ENCODE assay signal across 27 mouse cellular contexts in genomic region chr14:115410881-115411280, GRCm38 (mm10).
DNase-seq lines count a peak whose midpoint lies in the region; ATAC-seq and TF ChIP-seq lines count a peak whose summit lies in the region.
"Had no signal": no experiment of that assay in that cellular context is flagged by ENCODE, and none has a peak within 500 bp of the region (broad histone marks: within the 10 kb centered on the region; RNA-seq: fewer than 3 reads in every experiment).

No protein-coding gene starts in this region.

- no peak overlapping the region for H3K27ac ChIP-seq in kidney, embryonic 15.5 days
- H3K27ac ChIP-seq in cerebellum, adult 2 months (ENCODE audit: insufficient read depth, low read length), result no peak overlapping the region
- H3K27ac ChIP-seq: embryonic facial prominence, embryonic 10.5 days; embryonic facial prominence, embryonic 13.5 days; forebrain, embryonic 12.5 days; heart, adult 2 months; hindbrain, embryonic 12.5 days; hindbrain, embryonic 15.5 days had no signal

- H3K36me3 ChIP-seq in kidney, embryonic 15.5 days, result no peaks in the 10 kb centered on the region
- H3K36me3 ChIP-seq: embryonic facial prominence, embryonic 10.5 days; embryonic facial prominence, embryonic 13.5 days; forebrain, embryonic 12.5 days; G1E; hindbrain, embryonic 12.5 days; hindbrain, embryonic 15.5 days had no signal

- ATAC-seq in kidney, embryonic 15.5 days (replicated peaks; ENCODE audit: low FRiP score), result no peak
- ATAC-seq in CD4-positive, CD25-positive, alpha-beta regulatory T cell, adult 4 months, result no peak
- ATAC-seq: forebrain, embryonic 16.5 days; Patski had no signal

- no peak for TF ChIP-seq POLR2A in cerebellum, adult 2 months (IDR thresholded peaks at IDR 0.05; ENCODE audit: borderline replicate concordance, insufficient read depth, low read length)

- TF ChIP-seq CTCF in cerebellum, adult 2 months (IDR thresholded peaks at IDR 0.05; ENCODE audit: borderline replicate concordance, insufficient read depth, low read depth, low read length), result no peak

- H3K4me3 ChIP-seq in kidney, embryonic 15.5 days (replicated peaks), result no peak overlapping the region
- H3K4me3 ChIP-seq in cerebellum, adult 2 months (replicated peaks; ENCODE audit: insufficient read depth, low read depth, low read length), result no peak overlapping the region
- H3K4me3 ChIP-seq: embryonic facial prominence, embryonic 10.5 days; embryonic facial prominence, embryonic 13.5 days; erythroblast, embryonic 14.5 days; forebrain, embryonic 12.5 days; heart, adult 2 months; hindbrain, embryonic 12.5 days; hindbrain, embryonic 15.5 days had no signal

- DNase-seq in kidney, adult 11 months, result peak; percentile 39
- no peak for DNase-seq in kidney, postnatal 4 days
- DNase-seq in kidney, adult 8-10 months, result peak; percentile 51 to 52
- peak; percentile 37 to 60 for DNase-seq in kidney, postnatal 36 days
- DNase-seq in cerebellum, adult 2 months, result no peak
- DNase-seq: adrenal gland, postnatal 10 days; adrenal gland, postnatal 36 days; cerebellum, adult 18-20 months; cerebellum, adult 9-11 months; cerebellum, postnatal 36 days; embryo, embryonic 11 days; gastrocnemius, postnatal 10 days; gastrocnemius, postnatal 36 days; heart, adult 2 months had no signal

- 68% methylated on average over 1 of the region's 1 CpGs for WGBS in kidney, embryonic 15.5 days
- WGBS in cerebellum, adult 2 months, result 85% methylated on average over 1 of the region's 1 CpGs

- H3K4me1 ChIP-seq in kidney, embryonic 15.5 days, result peaks cover 17% of the 10 kb centered on the region; the same call in 1 of the 2 replicates
- no peaks in the 10 kb centered on the region for H3K4me1 ChIP-seq in cerebellum, adult 2 months (ENCODE audit: control insufficient read depth, insufficient read depth, low read length)
- H3K4me1 ChIP-seq: embryonic facial prominence, embryonic 13.5 days; forebrain, embryonic 12.5 days; hindbrain, embryonic 12.5 days had no signal

- no peak overlapping the region for H3K9ac ChIP-seq in kidney, embryonic 15.5 days
- H3K9ac ChIP-seq: embryonic facial prominence, embryonic 13.5 days; forebrain, embryonic 12.5 days; hindbrain, embryonic 12.5 days; hindbrain, embryonic 15.5 days had no signal

- H3K4me2 ChIP-seq in kidney, embryonic 15.5 days, result no peak overlapping the region
- H3K4me2 ChIP-seq: embryonic facial prominence, embryonic 13.5 days; forebrain, embryonic 12.5 days; heart, embryonic 11.5 days; hindbrain, embryonic 12.5 days; hindbrain, embryonic 15.5 days had no signal

- H3K9me3 ChIP-seq in kidney, embryonic 15.5 days (replicated peaks), result no peaks in the 10 kb centered on the region
- H3K9me3 ChIP-seq: embryonic facial prominence, embryonic 10.5 days; embryonic facial prominence, embryonic 13.5 days; forebrain, embryonic 12.5 days; hindbrain, embryonic 12.5 days; hindbrain, embryonic 15.5 days had no signal

- no peaks in the 10 kb centered on the region for H3K27me3 ChIP-seq in kidney, embryonic 15.5 days
- no peaks in the 10 kb centered on the region; the same call in 1 of the 2 replicates for H3K27me3 ChIP-seq in cerebellum, adult 2 months (ENCODE audit: control insufficient read depth, insufficient read depth, low read length)
- H3K27me3 ChIP-seq: CH12.LX; embryonic facial prominence, embryonic 13.5 days; forebrain, embryonic 12.5 days; hindbrain, embryonic 12.5 days; hindbrain, embryonic 15.5 days had no signal

Comparison
In these comparisons a context has a peak if more than half of its experiments do, and no peak if none do; other contexts are left out.
1. DNase-seq: peak in kidney, adult 11 months (single experiment), kidney, adult 8-10 months (2 of 2) and kidney, postnatal 36 days (2 of 2); none in kidney, postnatal 4 days (0 of 2) and cerebellum, adult 2 months (0 of 2).